Mouse (Mus musculus): ENCODE measurements around the gene Npvf.

Npvf gene

GRCm38 (mm10) chr6:50654356-50654755 lies at the start of gene Npvf:
Gene Npvf, minus strand, starts transcription at chr6:50654439.
- ATAC-seq (ENCODE audit: insufficient number of reproducible peaks, low FRiP score, low TSS enrichment) = no peak

- ATAC-seq (ENCODE audit: insufficient number of reproducible peaks, low FRiP score, low TSS enrichment) = no peak
Observed at GRCm38 (mm10) chr6:50689121-50689815, 35.0 kb upstream of the Npvf start.

GRCm38 (mm10) chr6:50684646-50685415 lies 30.6 kb upstream of the Npvf start:
- no peak for ATAC-seq (ENCODE audit: insufficient number of reproducible peaks, low FRiP score, low TSS enrichment)

GRCm38 (mm10) chr6:50681491-50681890 lies 27.3 kb upstream of the Npvf start:
- no peak for ATAC-seq (ENCODE audit: insufficient number of reproducible peaks, low FRiP score, low TSS enrichment)

- ATAC-seq (ENCODE audit: insufficient number of reproducible peaks, low FRiP score, low TSS enrichment) = no peak
Observed at GRCm38 (mm10) chr6:50680224-50681215, 26.3 kb upstream of the Npvf start.

GRCm38 (mm10) chr6:50679486-50679828 lies 25.2 kb upstream of the Npvf start:
- ATAC-seq (ENCODE audit: insufficient number of reproducible peaks, low FRiP score, low TSS enrichment) = no peak

GRCm38 (mm10) chr6:50678826-50679485 lies 24.7 kb upstream of the Npvf start:
- ATAC-seq (ENCODE audit: insufficient number of reproducible peaks, low FRiP score, low TSS enrichment) = peak; percentile 90

GRCm38 (mm10) chr6:50671191-50671590 lies 17.0 kb upstream of the Npvf start:
- no peak for ATAC-seq (ENCODE audit: insufficient number of reproducible peaks, low FRiP score, low TSS enrichment)

- no peak for ATAC-seq (ENCODE audit: insufficient number of reproducible peaks, low FRiP score, low TSS enrichment)
Observed at GRCm38 (mm10) chr6:50666937-50667336, 12.7 kb upstream of the Npvf start.

- no peak for ATAC-seq (ENCODE audit: insufficient number of reproducible peaks, low FRiP score, low TSS enrichment)
Observed at GRCm38 (mm10) chr6:50665020-50665419, 10.8 kb upstream of the Npvf start.

GRCm38 (mm10) chr6:50664193-50664592 lies 10.0 kb upstream of the Npvf start:
- ATAC-seq (ENCODE audit: insufficient number of reproducible peaks, low FRiP score, low TSS enrichment) = no peak

- peak; percentile 19; the same call in 1 of the 2 replicates for ATAC-seq (ENCODE audit: insufficient number of reproducible peaks, low FRiP score, low TSS enrichment)
Observed at GRCm38 (mm10) chr6:50662925-50663583, 8.8 kb upstream of the Npvf start.

GRCm38 (mm10) chr6:50661729-50662128 lies 7.5 kb upstream of the Npvf start:
- ATAC-seq (ENCODE audit: insufficient number of reproducible peaks, low FRiP score, low TSS enrichment) = peak; percentile 95

- ATAC-seq (ENCODE audit: insufficient number of reproducible peaks, low FRiP score, low TSS enrichment) = no peak
Observed at GRCm38 (mm10) chr6:50658466-50658865, 4.2 kb upstream of the Npvf start.

- no peak for ATAC-seq (ENCODE audit: insufficient number of reproducible peaks, low FRiP score, low TSS enrichment)
Observed at GRCm38 (mm10) chr6:50658018-50658417, 3.8 kb upstream of the Npvf start.

- ATAC-seq (ENCODE audit: insufficient number of reproducible peaks, low FRiP score, low TSS enrichment) = no peak
Observed at GRCm38 (mm10) chr6:50656426-50656825, 2.2 kb upstream of the Npvf start.

GRCm38 (mm10) chr6:50655925-50656324 lies 1.7 kb upstream of the Npvf start:
- peak; percentile 98 for ATAC-seq (ENCODE audit: insufficient number of reproducible peaks, low FRiP score, low TSS enrichment)

GRCm38 (mm10) chr6:50647656-50648055 lies 6.6 kb downstream of the Npvf start:
- ATAC-seq (ENCODE audit: insufficient number of reproducible peaks, low FRiP score, low TSS enrichment) = no peak

GRCm38 (mm10) chr6:50646659-50647058 lies 7.6 kb downstream of the Npvf start:
- ATAC-seq (ENCODE audit: insufficient number of reproducible peaks, low FRiP score, low TSS enrichment) = peak; percentile 43; the same call in 1 of the 2 replicates

GRCm38 (mm10) chr6:50644701-50645100 lies 9.5 kb downstream of the Npvf start:
- no peak for ATAC-seq (ENCODE audit: insufficient number of reproducible peaks, low FRiP score, low TSS enrichment)

Data from cerebellum, adult (tissue).